Mouse (Mus musculus) kidney, embryonic 15.5 days (tissue): Measurements from ENCODE around the gene Rundc3a. TPM values are rescaled to one million over a fixed set of nuclear protein-coding genes. Genes with fewer than 3 reads are reported as not detected.

Experiments
- ATAC-seq: fragments of 200-750 bp; cut with Nextera tagmentation; replicated peaks from 2 replicates; pipeline ENCODE4 v1.8.0; 2017; ENCODE audit warnings: moderate TSS enrichment; ENCODE audit not compliant: low FRiP score
- H3K27ac ChIP-seq: fragments of 300-500 bp; sonication (generic); 2 replicates; pipeline ENCODE4 v1.5.1; 2015; ENCODE audit warnings: mild to moderate bottlenecking, inconsistent platforms
- H3K27me3 ChIP-seq: fragments of 300-500 bp; sonication (generic); 2 replicates; pipeline ENCODE4 v1.6.1; 2015; ENCODE audit warnings: inconsistent platforms
- H3K36me3 ChIP-seq: fragments of 300-500 bp; sonication (generic); 2 replicates; pipeline ENCODE4 v1.6.1; 2015; ENCODE audit warnings: inconsistent platforms
- H3K4me1 ChIP-seq: fragments of 300-500 bp; sonication (generic); 2 replicates; pipeline ENCODE4 v1.6.1; 2015; ENCODE audit warnings: inconsistent platforms
- H3K4me2 ChIP-seq: fragments of 300-500 bp; sonication (generic); 2 replicates; pipeline ENCODE4 v1.6.1; 2015; ENCODE audit warnings: moderate library complexity, mild to moderate bottlenecking, inconsistent platforms
- H3K4me3 ChIP-seq: fragments of 300-500 bp; sonication (generic); replicated peaks from 2 replicates; pipeline ENCODE4 v1.5.1; 2015; ENCODE audit warnings: mild to moderate bottlenecking, inconsistent platforms
- H3K9ac ChIP-seq: fragments of 300-500 bp; sonication (generic); 2 replicates; pipeline ENCODE4 v1.6.1; 2015; ENCODE audit warnings: mild to moderate bottlenecking, inconsistent platforms
- H3K9me3 ChIP-seq: fragments of 300-500 bp; sonication (generic); replicated peaks from 2 replicates; pipeline ENCODE4 v1.6.1; 2016; ENCODE audit warnings: inconsistent platforms
- WGBS: fragments of 180-500 bp; shearing (Covaris S2); methylation state at CpG from one replicate; pipeline ENCODE4 v1.1.7; 2015; ENCODE audit warnings: mixed read lengths; 5-methylcytosine and 5-hydroxymethylcytosine counted together
- polyA plus RNA-seq: library from polyadenylated mRNA; unstranded; fragments of >200 nt; fragmentation: Nextera tagmentation; extraction: Ambion mirVana; gene quantifications from 2 replicates; pipeline ENCODE4 v1.2.1, GENCODE M21; 2015

Rundc3a gene
- polyA plus RNA-seq, 1 experiment from 2014 or later: 4.9 TPM

GRCm38 (mm10) chr11:102443740-102444139 is 50.5 kb downstream of the Rundc3a start:
- Histone ChIP-seq H3K36me3 (peaks cover 50% of the 10 kb centered on the region), H3K9ac (no peak overlapping the region), H3K27me3 (0 out of 2 replicates have a peak, but pooled peaks cover 3% of the 10 kb centered on the region), H3K4me2 (no peak overlapping the region), H3K27ac (no peak overlapping the region), H3K4me1 (peaks cover 54% of the 10 kb centered on the region), H3K4me3 (no peak overlapping the region), H3K9me3 (no peaks in the 10 kb centered on the region)
- no peak for ATAC-seq
- 73% methylated on average over 12 of the region's 12 CpGs for WGBS

GRCm38 (mm10) chr11:102444321-102444720 is 51.1 kb downstream of the Rundc3a start:
- Histone ChIP-seq H3K36me3 (peaks cover 44% of the 10 kb centered on the region), H3K27ac (no peak overlapping the region), H3K4me3 (no peak overlapping the region), H3K9me3 (no peaks in the 10 kb centered on the region), H3K4me1 (peaks cover 57% of the 10 kb centered on the region), H3K27me3 (0 out of 2 replicates have a peak, but pooled peaks cover under 1% of the 10 kb centered on the region), H3K4me2 (no peak overlapping the region; the same call in 1 of the 2 replicates), H3K9ac (no peak overlapping the region)
- WGBS: 82% methylated on average over 3 of the region's 3 CpGs
- no peak for ATAC-seq

GRCm38 (mm10) chr11:102444781-102445180 is 51.6 kb downstream of the Rundc3a start:
- H3K4me3 ChIP-seq: peak overlapping the region; percentile 97; the same call in 1 of the 2 replicates
- H3K4me1 ChIP-seq: peaks cover 61% of the 10 kb centered on the region
- peaks cover 40% of the 10 kb centered on the region for H3K36me3 ChIP-seq
- WGBS: 12% methylated on average over 6 of the region's 6 CpGs
- H3K9me3 ChIP-seq: no peaks in the 10 kb centered on the region
- ATAC-seq: no peak
- no peak overlapping the region for H3K9ac ChIP-seq
- H3K4me2 ChIP-seq: peak overlapping the region; percentile 90
- peak overlapping the region; percentile 96 for H3K27ac ChIP-seq
- no peaks in the 10 kb centered on the region; the same call in 1 of the 2 replicates for H3K27me3 ChIP-seq

DNA sequence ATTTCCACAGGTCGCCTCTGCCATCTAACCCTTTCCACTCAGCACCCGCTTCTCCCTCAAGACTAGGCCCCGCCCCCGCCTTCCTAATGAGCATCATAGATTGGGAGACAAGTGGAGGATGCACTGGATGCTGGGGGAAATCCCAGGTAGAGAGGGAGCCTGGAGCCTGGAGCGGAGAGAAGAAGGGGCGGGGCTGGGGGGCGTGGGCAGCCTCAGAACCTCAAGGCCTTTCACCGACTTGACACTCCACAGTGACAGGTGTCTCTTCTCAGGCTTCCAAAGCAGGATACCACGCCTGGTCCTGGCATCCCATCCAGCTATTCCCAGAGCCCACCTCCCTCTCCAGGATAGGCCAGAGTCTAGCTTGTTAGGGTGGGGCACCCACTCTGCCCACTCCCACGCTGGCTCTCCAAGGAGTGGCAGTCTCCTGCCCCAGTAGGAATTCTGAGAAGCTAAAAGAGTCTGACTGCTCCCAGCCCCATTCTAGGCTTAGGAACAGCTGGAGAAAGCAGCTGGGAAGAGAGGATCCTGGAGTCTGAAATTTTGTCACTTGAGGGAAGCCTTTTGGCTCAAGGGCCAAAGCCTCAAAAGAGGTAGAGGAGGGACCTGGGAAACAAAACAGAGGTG is 52.2 kb downstream of the Rundc3a start:
- Histone ChIP-seq H3K27me3 (no peaks in the 10 kb centered on the region; the same call in 1 of the 2 replicates), H3K4me3 (peak overlapping the region; percentile 97), H3K27ac (peak overlapping the region; percentile 96), H3K4me2 (peak overlapping the region; percentile 90), H3K36me3 (peaks cover 34% of the 10 kb centered on the region), H3K4me1 (peaks cover 65% of the 10 kb centered on the region), H3K9ac (peak overlapping the region; percentile 99), H3K9me3 (no peaks in the 10 kb centered on the region)
- 12% methylated on average over 10 of the region's 10 CpGs for WGBS
- ATAC-seq: peak; percentile 55

GRCm38 (mm10) chr11:102445891-102446361 is 52.7 kb downstream of the Rundc3a start:
- peaks cover 64% of the 10 kb centered on the region for H3K4me1 ChIP-seq
- peaks cover 28% of the 10 kb centered on the region for H3K36me3 ChIP-seq
- 2% methylated on average over 7 of the region's 7 CpGs for WGBS
- peak overlapping the region; percentile 90 for H3K4me2 ChIP-seq
- H3K4me3 ChIP-seq: peak overlapping the region; percentile 97
- H3K27me3 ChIP-seq: no peaks in the 10 kb centered on the region; the same call in 1 of the 2 replicates
- H3K9me3 ChIP-seq: no peaks in the 10 kb centered on the region
- H3K9ac ChIP-seq: peak overlapping the region; percentile 99
- ATAC-seq: no peak
- peak overlapping the region; percentile 96 for H3K27ac ChIP-seq

DNA sequence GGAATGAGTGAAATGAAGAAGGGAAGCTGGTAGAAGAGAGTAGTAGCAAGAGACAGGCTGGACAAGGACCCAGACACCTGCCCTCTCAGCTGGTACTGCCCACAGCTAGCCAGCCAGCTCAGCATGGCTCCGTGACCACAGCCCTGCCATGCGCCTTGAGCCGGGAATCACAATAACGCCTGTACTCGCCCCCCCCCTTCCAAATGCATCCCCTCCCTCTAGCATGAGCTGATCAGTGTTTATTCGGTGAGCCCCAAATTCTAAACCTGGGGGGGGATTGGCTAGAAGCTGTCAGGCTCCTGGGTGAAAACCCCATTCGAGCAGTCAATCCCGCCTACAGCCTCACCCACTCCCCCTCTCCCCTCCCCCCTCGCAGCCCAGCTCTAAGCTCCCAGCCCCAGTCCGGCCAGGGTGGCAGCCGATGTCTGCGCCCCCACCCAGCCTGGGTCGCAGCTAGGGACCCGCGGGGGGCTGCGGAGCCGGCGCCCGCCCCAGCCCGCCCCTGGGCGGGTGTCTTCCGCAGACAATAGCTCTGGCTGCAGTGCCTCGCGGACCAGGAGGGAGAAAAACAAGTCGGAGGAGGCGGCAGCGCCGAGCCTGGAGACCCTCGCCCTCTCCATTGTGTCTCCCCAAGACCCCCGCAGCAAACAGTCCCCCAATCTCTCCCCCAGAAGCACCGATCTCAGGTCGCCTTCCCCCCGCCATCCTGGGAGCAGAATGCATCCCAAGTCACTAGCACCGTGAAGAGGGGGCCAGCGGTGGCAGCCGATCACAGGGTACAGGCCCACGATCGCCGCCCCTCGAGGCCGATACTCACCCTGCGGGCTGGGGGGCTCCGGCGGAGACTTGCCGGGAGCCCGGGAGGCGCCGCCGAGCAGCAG is 53.6 kb downstream of the Rundc3a start:
- Histone ChIP-seq H3K4me3 (peak overlapping the region; percentile 97), H3K36me3 (peaks cover 19% of the 10 kb centered on the region), H3K4me2 (peak overlapping the region; percentile 90), H3K9me3 (no peaks in the 10 kb centered on the region), H3K27me3 (no peaks in the 10 kb centered on the region; the same call in 1 of the 2 replicates), H3K27ac (peak overlapping the region; percentile 96), H3K4me1 (peaks cover 62% of the 10 kb centered on the region), H3K9ac (peak overlapping the region; percentile 99)
- WGBS: under 1% methylated on average over 46 of the region's 49 CpGs
- ATAC-seq: peak; percentile 27

DNA sequence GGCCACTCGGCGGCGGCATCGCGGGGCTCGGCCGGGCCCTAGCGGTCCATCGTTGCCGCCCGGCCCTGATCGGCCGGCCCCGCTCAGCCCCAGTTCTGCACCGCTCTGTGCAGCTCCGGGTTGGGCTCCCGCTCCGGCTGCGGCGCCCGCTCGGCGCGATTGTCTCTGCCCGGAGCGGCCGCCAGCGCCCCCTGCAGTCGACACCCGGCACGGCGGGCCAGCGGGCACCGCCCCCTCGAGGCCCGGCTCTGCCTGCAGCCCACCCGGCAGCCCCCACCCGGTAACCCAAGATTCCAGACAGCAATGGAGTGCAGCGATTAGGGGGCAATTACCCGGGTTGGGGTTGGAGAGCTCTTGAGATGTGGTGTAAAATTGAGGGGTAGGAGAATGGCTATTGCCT is 54.3 kb downstream of the Rundc3a start, which contains the start of gene Fam171a2:
Gene Fam171a2 (minus strand): TSS at position 186 of the 400 bp plus-strand sequence.
- ATAC-seq: peak; percentile 71
- Histone ChIP-seq H3K27me3 (peaks cover 3% of the 10 kb centered on the region; the same call in 1 of the 2 replicates), H3K4me2 (peak within 1 kb of the TSS; percentile 90), H3K36me3 (peaks cover 13% of the 10 kb centered on the region), H3K9me3 (no peaks in the 10 kb centered on the region), H3K27ac (peak within 1 kb of the TSS; percentile 96), H3K9ac (peak within 1 kb of the TSS; percentile 99), H3K4me3 (peak within 1 kb of the TSS; percentile 97), H3K4me1 (peaks cover 62% of the 10 kb centered on the region)
- 0% methylated on average over 40 of the region's 40 CpGs for WGBS

- H3K27ac ChIP-seq: peak overlapping the region; percentile 96
- no peak overlapping the region; the same call in 1 of the 2 replicates for H3K4me3 ChIP-seq
- peaks cover 3% of the 10 kb centered on the region; the same call in 1 of the 2 replicates for H3K27me3 ChIP-seq
- peaks cover 64% of the 10 kb centered on the region for H3K4me1 ChIP-seq
- peaks cover 6% of the 10 kb centered on the region; the same call in 1 of the 2 replicates for H3K36me3 ChIP-seq
- WGBS: 17% methylated on average over 8 of the region's 8 CpGs
- ATAC-seq: no peak
- no peaks in the 10 kb centered on the region for H3K9me3 ChIP-seq
- H3K4me2 ChIP-seq: peak overlapping the region; percentile 90
- H3K9ac ChIP-seq: no peak overlapping the region
These were observed 55.1 kb downstream of the Rundc3a start for GRCm38 (mm10) chr11:102448327-102448726.

GRCm38 (mm10) chr11:102449043-102450008 is 56.1 kb downstream of the Rundc3a start:
- no peaks in the 10 kb centered on the region for H3K9me3 ChIP-seq
- peak overlapping the region; percentile 96 for H3K27ac ChIP-seq
- peaks cover 3% of the 10 kb centered on the region; the same call in 1 of the 2 replicates for H3K27me3 ChIP-seq
- WGBS: 44% methylated on average over 17 of the region's 17 CpGs
- H3K4me2 ChIP-seq: peak overlapping the region; percentile 90; the same call in 1 of the 2 replicates
- no peak overlapping the region for H3K9ac ChIP-seq
- no peaks in the 10 kb centered on the region for H3K36me3 ChIP-seq
- H3K4me1 ChIP-seq: peaks cover 67% of the 10 kb centered on the region
- no peak for ATAC-seq
- no peak overlapping the region for H3K4me3 ChIP-seq
